Mouse (Mus musculus) adrenal gland, adult 2 months (tissue): Measurements from ENCODE around the gene Itgb6. TPM values are rescaled to one million over a fixed set of nuclear protein-coding genes. Genes with fewer than 3 reads are reported as not detected.
A peak's percentile ranks its signal among the peaks of the same experiment; 100 is the strongest.

Experiments
- DNase-seq: peaks from one replicate; pipeline ENCODE4 v3.0.0; 2021
- polyA plus RNA-seq: library from polyadenylated mRNA; depleted of rRNA; stranded (reverse); fragments of >200 nt; gene quantifications from 2 replicates; pipeline ENCODE4 v1.2.3, GENCODE M21; 2012
- total RNA-seq, 2 experiments: library from RNA; stranded (reverse); gene quantifications; 2 replicates each; pipeline ENCODE4 v1.2.3; 2021

Itgb6 gene
- total and polyA plus RNA-seq, 3 experiments: not detected

DNA sequence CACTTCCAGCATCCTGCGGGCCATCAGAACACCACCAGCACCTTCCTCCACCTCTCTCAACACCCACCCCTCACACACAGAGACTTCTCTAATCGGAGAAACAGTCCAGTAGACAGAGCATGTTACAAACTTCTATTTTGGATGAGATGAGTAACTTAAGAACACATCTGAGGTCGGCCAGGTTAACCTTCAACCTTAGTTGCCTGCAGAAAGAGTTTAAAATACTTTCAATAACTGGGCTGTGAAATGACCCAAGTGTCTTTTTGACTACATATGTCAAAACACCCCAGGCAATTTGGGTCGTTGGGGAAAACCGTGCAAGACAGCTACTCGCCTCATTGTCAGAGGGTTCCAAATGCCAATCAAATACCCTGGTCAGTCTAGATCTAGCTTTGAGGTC is 10.0 kb downstream of the Itgb6 start:
- DNase-seq: no peak

DNA sequence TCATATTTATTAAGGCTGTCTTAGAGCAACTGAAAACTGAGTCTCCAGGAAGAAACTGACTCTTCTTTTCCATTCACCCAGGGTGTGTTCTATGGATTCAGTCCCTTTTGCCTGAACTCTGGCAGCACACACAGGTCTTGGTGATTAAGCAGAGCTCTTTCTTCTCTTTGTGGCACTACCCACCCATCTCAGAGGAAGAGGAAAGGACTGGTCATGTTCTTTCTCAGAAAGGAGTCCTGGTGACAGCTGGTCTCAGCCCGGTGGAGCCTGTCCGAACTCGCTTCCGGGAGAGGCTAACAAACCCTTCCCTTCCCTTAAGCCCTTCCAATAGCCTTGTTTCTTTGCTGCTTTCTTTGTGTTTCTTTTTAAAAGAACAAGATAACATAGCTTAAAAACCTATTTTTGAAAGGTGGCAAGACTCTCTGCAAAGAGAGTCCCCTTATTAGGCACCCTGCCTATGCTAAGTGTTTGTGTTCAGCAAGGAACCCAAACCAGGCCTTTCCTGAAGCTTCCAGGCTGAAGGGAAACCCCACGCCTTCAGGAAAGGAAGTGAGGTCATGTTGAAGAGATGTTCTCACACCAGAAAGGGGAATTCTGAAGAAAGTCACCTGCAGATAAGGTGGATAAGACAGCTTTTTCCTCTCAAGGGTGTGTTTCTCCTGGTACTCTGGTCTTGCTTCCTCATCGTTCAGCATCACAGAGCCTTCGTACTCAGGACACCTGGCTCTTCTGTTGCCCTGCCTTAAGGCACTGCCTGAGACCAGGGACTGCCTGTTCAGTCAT is 11.2 kb downstream of the Itgb6 start:
- DNase-seq: no peak

DNA sequence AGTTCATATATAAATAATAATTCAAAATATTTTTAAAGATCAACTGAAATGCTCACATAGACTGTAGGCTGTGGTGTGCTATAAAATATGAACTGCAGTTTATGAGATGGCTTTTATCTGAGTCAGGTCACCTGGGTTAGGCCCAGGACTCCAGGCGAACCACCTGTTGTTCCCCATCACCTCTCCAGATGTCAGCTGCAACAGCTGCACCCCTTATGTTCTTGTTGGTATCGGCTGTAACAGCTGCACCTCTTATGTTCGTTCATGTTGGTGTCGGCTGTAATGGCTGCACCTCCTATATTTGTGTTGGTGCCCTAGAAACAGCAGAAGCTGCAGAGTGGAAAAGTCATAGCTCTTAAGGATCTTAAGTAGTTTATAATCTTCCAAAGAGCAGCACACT is 12.1 kb downstream of the Itgb6 start:
- no peak for DNase-seq

DNA sequence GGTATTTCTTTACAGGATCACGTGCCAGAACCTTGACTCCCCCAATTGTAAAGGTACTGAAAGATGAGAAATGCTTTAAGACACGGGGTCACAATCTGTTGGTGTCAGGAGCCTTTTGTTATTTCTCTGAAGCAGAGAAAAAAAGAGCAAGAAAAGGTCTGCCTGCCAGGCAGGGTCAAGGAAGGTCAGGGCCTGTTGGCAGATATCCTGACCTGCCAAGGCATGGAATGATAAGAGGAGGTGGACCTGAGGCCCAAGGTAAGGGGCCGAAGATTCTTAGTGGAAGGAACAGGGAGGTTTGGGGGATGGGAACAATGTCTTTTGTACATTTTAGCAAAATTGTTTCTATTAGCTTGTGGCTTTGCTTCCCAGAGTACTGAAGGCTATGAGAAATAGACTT is 13.8 kb downstream of the Itgb6 start:
- no peak for DNase-seq

DNA sequence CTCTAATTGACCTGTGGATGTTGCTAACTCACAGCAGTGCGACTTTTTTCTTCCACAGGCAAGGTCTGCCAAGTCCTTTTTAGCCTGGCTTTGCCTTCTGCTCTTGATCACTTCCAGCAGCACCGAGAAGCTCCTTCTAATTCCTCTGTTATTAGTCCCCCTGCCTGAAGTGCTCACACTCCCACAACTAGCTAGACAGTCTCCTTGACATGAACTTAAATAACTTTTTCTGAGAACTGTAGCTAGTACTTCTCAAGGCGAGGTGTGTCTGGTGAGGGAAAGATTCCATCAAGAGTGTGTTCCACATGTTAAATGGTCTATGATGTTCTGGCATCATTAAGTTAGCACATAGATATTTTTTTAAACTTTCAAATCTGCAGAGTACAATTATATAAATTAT is 15.6 kb downstream of the Itgb6 start:
- DNase-seq: no peak

DNA sequence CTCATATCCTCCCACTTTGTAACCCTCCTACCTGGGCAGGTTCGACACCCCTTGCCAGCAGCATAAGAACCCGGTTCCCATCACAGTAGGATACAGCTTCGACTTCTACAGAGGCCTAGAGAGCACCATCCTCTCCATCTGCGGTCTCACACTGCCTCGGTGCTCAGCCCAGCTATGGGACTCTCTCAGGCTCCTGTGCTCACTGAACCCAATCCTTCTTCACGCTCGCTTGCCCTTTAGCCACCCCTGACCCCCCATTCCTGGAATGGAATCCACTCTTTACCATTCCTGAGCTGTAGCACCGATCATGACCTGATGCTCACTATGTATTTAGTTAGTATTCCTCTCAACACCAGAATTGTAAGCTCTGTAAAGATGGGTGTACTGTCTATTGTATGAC is 17.0 kb downstream of the Itgb6 start:
- no peak for DNase-seq

DNA sequence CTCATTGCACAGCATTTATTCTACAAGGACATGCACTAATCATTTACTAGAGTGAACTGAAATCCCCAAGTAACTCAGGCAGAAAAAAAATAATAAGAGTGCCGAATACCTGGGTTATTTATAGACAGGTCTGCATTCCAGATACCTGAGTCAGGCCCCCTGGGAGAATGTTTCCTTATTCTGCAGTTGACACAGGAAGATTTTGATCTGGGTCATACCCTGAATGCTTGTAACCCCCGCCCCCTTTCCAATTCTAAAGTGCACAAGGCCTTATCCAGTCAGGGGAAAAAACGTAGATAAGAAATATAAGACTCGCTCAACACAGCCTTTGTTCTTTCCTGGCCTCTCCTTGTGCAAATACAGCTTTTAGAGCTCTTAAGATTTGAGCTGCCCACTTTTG is 19.1 kb downstream of the Itgb6 start:
- DNase-seq: no peak

DNA sequence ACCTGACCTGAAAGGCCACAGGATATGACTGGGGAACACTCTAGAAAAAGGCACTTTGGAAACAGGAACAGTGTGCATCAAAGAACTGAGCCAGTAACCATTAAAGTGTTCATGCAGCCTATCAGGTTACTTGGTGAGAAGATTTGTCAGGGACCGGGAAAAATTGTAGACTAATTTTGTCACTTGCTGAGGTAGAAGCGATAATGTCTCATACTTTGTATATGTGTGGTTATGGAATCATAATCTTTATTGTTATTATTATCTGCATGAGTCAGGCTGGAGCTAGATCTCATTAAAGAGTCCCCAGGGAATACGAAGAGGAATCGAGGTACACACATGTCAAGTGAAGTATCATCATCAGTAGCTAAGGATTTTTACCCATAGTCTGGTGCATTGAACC is 21.5 kb downstream of the Itgb6 start:
- DNase-seq: no peak

DNA sequence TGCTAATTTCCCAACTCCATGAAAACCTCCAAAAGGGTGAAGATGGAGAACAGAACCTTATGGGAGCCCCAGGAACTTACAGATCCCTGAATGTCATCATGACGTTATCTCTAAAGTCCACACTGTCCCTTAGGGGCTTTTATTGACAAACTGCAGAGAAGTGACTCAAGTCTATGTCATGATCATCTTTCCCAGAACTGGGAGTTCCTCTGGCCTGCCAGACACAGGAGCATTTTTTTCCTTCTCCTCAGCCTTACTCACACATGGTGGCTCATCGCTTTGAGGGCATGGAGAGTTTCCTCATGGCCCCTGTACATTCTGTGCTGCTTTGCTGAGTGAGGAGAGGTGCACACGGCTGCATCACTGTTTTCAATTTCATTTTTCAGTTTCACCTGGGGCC is 22.4 kb downstream of the Itgb6 start:
- DNase-seq: peak; percentile 55

DNA sequence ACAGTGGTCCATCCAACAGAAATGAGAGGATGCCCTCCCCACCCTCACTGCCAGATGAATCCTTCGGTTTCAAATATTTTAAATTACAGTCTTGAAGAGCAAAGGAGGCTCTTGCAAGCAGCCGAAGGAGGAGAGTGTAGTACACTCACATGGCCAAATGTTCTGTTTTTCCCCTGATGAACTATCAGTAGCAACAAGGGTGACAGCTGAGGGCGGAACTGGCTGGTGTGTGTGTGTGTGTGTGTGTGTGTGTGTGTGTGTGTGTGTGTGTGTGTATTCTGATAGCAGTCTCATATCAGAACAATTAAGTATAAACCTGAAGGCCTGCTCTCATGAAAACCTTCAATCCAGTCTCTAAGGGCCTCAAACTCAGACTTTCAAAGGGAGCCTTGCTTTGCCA is 22.9 kb downstream of the Itgb6 start:
- DNase-seq: no peak

DNA sequence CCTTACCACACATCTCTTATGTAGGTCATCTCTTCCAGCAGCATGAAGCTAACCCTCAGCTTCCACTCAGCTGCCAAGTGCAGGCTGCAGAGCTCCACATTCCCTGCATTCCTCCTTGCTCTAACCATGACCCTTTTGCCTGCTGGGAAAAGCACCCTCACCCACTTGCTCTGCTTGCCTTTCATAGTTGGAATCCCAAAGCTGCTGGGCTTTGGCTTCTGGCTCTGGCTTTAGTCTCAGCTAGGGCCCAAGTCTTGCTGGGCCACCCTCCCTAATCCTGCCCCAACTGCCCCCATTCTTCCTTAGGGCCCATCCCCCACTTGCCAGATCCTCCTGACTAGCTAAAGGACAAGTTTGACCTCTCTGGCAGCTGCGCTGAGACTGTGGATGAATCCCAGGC is 24.3 kb downstream of the Itgb6 start:
- DNase-seq: peak; percentile 41

DNA sequence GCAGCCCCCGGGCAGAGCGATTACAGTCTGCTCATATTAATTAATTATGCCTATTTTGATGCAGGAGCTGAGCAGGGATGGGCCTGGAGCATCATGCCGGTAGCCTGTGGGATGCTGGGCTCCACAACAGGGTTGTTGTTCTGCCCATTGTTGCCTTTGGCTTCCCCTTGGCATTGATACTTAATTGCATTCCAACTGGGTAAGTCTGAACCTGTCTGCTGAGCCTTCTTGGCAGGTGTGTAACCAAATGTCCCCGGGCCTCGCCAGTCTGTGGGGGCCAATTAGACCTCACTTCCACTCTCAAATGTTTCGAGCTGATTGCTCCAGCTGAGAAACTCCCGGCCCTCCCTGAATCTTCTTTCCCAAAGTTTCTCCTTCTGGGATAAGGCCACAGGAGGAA is 24.9 kb downstream of the Itgb6 start:
- DNase-seq: no peak

DNA sequence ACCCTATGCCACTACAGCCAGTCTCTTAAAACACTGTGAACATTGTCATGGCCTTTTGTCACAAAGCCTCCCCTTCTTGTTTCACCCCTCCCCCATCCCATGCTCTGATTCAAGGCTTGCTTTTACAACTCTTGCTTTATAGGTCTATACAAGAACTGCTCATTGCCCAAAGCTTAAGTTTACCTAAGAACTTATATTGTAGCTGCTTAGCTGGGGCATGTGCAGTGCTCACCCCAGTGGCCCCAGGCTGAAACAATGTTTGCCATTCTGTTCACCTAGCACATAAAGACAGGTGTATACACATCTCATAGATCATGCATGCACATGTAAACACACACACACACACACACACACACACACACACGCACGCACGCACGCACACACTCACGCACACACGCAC is 25.9 kb downstream of the Itgb6 start:
- no peak for DNase-seq

DNA sequence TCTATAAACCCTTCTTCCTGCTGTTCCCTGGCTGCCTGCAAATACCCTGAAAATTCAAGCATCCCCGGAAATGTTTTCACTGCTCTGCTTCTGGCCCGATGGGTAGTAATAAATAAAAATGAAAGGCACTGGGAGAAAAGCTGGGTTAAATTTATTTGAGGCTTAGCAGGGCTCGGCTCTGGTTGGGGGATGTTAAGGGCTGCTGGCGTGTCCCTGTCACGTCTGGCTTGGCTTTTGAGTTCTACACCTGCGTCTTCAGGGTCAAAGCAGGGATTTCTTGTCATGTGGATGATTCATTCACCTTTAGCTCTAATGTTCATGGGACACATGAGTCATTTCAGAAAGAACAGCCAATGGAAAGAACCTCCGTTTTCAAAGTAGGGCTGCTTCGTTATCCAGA is 26.7 kb downstream of the Itgb6 start:
- peak; percentile 36 for DNase-seq

DNA sequence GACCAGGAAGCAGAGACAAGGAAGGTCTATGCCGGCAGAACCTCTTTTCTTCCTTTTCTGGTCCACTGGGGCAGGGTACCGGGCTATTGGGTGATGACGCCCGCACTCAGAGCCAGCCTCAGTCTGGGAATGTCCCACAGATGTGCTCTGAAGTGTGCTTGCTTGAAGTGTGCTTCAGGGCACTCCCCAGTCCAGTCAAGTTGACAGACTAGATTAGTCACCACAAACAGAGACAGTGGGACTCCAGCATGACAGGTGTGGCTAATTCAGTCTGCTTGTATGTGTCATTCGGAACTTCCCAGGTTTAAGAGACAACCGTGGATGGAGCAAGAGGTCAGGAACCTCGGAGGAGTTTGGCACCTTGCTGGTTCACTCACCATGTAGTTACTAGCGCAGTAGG is 27.9 kb downstream of the Itgb6 start:
- DNase-seq: no peak

DNA sequence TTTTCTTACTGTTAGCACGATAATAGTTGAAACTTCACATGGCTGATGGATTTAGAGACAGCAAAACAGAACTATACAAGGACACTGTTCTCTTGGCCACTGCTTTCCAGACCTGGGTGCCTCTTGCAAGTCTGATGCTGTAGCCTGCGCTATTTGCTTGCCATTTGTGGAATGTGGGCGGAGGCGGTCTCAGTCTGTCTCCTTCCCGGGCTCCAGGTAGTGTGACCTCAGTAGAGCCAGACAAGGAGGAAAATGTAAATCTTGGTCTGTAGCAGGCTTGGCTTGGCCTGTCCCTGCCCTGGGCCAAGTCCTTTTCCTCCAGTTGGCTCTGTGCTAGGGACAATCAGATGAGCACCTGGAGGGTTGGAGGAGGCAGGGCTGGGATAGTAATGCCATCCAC is 30.2 kb downstream of the Itgb6 start:
- DNase-seq: no peak

DNA sequence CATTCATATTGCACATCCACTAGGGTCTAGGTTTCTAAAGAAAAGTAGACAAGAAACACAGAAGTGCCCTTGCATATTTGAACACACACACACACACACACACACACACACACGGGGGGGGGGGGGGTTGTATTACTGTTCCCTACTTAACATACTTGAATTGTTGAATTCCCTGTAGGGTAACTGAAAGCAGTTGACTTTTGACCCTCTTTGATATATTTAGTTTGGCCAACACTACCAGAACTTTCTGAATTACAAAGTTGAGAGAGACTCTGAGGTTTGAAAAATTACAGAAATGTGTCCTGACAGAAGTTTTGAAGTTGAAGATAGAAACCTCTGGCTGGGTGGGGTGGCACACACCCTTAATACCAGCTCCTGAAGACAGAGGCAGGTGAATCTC is 32.2 kb downstream of the Itgb6 start:
- no peak for DNase-seq

DNA sequence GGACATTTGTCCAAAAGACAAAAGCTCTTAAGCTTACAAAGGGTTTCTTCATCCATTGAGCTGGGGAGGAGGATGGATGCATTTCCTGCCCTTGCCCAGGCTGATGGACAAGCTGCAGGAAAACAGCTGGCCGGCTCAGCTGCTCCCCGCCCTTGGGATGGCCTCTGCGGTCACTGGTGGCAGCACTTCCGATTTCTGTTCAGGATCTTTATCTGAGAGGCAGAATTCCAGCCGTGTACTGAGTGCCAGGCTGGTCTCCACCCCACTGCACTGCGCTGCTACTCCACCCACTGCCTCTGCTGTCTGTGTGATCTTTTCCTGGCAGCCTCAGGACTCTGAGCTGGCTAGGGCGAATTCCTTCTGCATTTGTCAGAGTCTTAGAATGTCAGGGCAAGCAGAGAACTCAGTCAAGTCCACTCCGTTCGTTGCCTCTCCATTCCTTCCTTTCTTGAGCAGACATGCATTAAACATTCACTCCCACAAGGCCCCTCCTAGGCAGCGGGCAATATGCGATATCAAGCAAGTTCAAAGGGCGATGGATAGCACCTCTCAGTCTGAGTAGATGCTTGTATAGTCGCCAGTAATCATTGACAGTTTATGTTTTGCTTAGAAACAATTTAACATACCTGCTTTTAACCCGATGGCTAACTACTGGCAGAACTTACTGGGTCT is 33.4 kb downstream of the Itgb6 start:
- peak; percentile 87 for DNase-seq

DNA sequence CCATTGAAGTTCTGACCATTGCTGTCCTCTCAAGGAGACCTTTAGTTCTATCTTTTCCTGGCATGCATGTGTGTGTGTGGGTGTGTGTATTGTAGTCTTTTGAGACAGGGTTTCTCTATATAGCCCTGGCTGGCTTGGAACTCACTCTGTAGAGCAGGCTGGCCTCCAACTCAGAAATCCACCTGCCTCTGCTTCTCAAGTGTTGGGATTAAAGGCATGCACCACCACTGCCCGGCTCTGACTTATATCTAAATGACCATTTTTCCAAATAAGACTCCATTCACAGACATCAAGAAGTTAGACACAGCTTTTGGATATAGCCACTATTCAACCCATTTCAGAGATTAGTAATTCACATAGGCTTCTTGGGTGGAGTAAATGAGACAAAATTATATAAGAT is 34.3 kb downstream of the Itgb6 start:
- DNase-seq: no peak

DNA sequence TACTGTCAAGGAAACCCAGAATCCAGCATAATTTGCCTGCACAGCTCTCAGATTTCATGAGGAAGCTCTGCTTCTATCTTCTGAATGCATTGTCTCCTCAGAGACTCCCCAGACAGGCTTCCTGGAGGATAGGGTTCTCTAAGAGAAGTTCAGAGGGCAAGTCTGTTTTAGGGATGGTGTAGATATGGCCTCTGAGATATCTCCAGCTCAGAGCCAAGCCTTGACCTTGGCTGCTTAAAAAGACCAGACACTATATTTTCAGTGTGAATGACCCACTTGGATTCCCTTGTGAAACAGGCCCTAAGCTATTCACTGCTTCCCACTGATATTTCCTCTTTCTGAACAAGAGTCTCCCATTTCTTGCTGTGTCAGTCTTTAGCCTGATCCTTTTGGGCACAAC is 36.5 kb downstream of the Itgb6 start:
- no peak for DNase-seq

DNA sequence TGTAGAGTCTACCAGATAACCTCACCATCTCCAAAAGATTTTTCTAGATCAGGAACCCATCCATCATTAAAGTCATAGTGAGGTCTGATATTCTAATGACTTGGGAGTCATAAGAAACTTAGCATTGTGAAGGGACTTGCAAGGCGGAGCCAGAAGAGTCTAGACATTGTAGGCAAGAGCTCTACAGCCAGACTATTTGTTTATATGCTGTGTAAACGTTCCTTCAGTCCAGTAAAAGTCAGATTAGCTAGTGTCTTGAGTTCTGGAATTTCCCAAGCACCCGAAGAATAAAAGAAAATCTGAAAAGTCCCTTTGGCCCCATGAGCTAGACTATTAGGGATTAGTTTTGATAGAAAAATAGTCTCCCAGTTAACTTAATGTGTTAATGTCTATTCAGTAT is 38.3 kb downstream of the Itgb6 start:
- DNase-seq: no peak

DNA sequence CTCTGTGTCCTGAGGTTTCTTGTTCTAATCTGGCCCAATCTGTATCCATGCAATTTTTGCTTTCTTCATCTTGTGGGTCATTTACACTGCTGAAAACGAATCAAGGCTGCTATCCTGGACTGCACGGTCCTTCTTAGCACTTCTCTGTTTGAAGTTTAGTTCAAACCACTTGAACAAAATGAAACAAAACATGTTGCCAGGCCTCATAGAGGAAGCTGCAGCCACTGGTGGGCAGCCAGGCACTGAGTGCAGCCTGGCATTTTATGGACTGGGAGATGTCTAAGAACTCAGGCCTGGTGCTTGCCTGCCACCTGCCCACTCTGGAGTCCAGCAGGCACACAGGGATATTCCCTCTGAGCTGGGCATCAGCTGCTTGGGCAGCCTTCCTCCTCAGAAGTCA is 39.9 kb downstream of the Itgb6 start:
- DNase-seq: no peak

DNA sequence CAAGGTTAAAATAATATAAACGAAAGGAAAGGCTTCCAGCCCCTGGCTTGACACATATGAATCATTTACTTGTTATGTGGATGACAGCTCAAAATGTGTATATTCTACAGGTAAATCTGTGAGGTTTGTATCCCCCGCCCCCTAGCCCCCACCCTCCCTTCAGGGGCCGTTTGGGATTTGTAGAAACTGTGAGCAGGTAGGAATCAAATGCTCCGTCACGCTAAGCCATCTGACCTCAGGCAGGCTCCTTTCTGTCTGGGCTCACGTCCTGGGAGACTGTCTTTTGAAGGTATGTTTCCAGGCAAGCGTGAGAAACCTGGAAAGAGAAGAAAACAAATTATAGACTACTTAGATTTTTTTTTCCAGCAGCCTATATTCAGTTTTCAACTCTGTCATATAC is 48.0 kb downstream of the Itgb6 start:
- no peak for DNase-seq
